Mouse (Mus musculus) thymus, adult 2 months (tissue): Measurements from ENCODE around the gene Calhm6.

Experiments
- CTCF ChIP-seq: fragments of 200-500 bp; IDR thresholded peaks from 2 replicates; pipeline ENCODE4 v1.5.1; 2012; ENCODE audit warnings: mild to moderate bottlenecking, control low read depth, low read length, moderate library complexity, borderline replicate concordance; ENCODE audit not compliant: control insufficient read depth, poor library complexity, insufficient read depth; ENCODE audit errors: extremely low read depth
- POLR2A ChIP-seq: fragments of 200-500 bp; IDR thresholded peaks from 2 replicates; pipeline ENCODE4 v1.6.1; 2012; ENCODE audit warnings: mild to moderate bottlenecking, low read length, control low read depth, moderate library complexity; ENCODE audit not compliant: control insufficient read depth, poor library complexity, insufficient read depth; ENCODE audit errors: extremely low read depth

- TF ChIP-seq CTCF, result no peak
- TF ChIP-seq POLR2A, result no peak
These were observed 3.6 kb upstream of the Calhm6 start for GRCm38 (mm10) chr10:34131356-34131755.
